Mouse (Mus musculus) liver, adult 2 months (tissue): ENCODE measurements at regions not wholly inside any gene's neighbourhood (a gene's known extent, or its start where the extent isn't known, plus 50 kb on each side); places are given as distances from the start of the nearest gene placed in this dataset.

Experiments
- DNase-seq: peaks from one replicate; pipeline ENCODE4 v3.0.0-alpha.2; 2011; ENCODE audit warnings: low read depth, low spot score; ENCODE audit errors: extremely low read depth
- H3K27ac ChIP-seq: fragments of 200-500 bp; replicated peaks from 2 replicates; pipeline ENCODE4 v1.5.1; 2012; ENCODE audit warnings: low read depth, mild to moderate bottlenecking, control low read depth, inconsistent platforms, low read length; ENCODE audit not compliant: insufficient read depth
- H3K27me3 ChIP-seq: fragments of 200-500 bp; 2 replicates; pipeline ENCODE4 v1.6.1; 2012; ENCODE audit warnings: mild to moderate bottlenecking, moderate library complexity, low read length, inconsistent platforms; ENCODE audit not compliant: control insufficient read depth, insufficient read depth
- H3K36me3 ChIP-seq: fragments of 200-500 bp; 2 replicates; pipeline ENCODE4 v1.6.1; 2012; ENCODE audit warnings: low read length, inconsistent platforms; ENCODE audit not compliant: control insufficient read depth, insufficient read depth
- H3K4me1 ChIP-seq: fragments of 200-500 bp; 2 replicates; pipeline ENCODE4 v1.6.1; 2011; ENCODE audit warnings: low read length; ENCODE audit not compliant: control insufficient read depth, insufficient read depth
- H3K4me3 ChIP-seq: fragments of 200-500 bp; 2 replicates; pipeline ENCODE4 v1.5.1; 2011; ENCODE audit warnings: low read depth, mild to moderate bottlenecking, control low read depth, low read length, moderate library complexity; ENCODE audit not compliant: insufficient read depth
- H3K79me2 ChIP-seq: fragments of 200-500 bp; 2 replicates; pipeline ENCODE4 v1.6.1; 2012; ENCODE audit warnings: inconsistent platforms, mild to moderate bottlenecking, low read length, moderate library complexity; ENCODE audit not compliant: control insufficient read depth, insufficient read depth
- H3K9ac ChIP-seq: fragments of 200-500 bp; 2 replicates; pipeline ENCODE4 v1.6.1; 2012; ENCODE audit warnings: low read depth, mild to moderate bottlenecking, control low read depth, inconsistent platforms, low read length
- CTCF ChIP-seq: fragments of 200-500 bp; IDR thresholded peaks from 2 replicates; pipeline ENCODE4 v1.5.1; 2011; ENCODE audit warnings: low read depth, low read length, control low read depth
- POLR2A ChIP-seq: fragments of 200-500 bp; IDR thresholded peaks from 2 replicates; pipeline ENCODE4 v1.6.1; 2011; ENCODE audit warnings: low read length, control low read depth; ENCODE audit not compliant: insufficient read depth; ENCODE audit errors: extremely low read depth
- WGBS: fragments of 180-500 bp; shearing (Covaris S2); methylation state at CpG from one replicate; pipeline ENCODE4 v1.1.7; 2018; 5-methylcytosine and 5-hydroxymethylcytosine counted together

- no peak for DNase-seq
- Histone ChIP-seq H3K27ac (no peak overlapping the region), H3K9ac (no peak overlapping the region)
These were observed 87.9 kb upstream of the Etaa1 start for GRCm38 (mm10) chr11:18041589-18041988.

GRCm38 (mm10) chr11:18031049-18031448 is 77.4 kb upstream of the Etaa1 start:
- whole genome bisulfite sequencing: 84% methylated on average over 4 of the region's 4 CpGs
- Histone ChIP-seq H3K4me1 (no peaks in the 10 kb centered on the region), H3K79me2 (no peaks in the 10 kb centered on the region), H3K27me3 (no peaks in the 10 kb centered on the region), H3K4me3 (no peak overlapping the region), H3K27ac (no peak overlapping the region), H3K9ac (no peak overlapping the region), H3K36me3 (no peaks in the 10 kb centered on the region)
- DNase-seq: no peak
- no peak for TF ChIP-seq CTCF
- TF ChIP-seq POLR2A: no peak

More at GRCm38 (mm10) chr11:18041589-18041988, 87.9 kb upstream of the Etaa1 start:
- TF ChIP-seq POLR2A: no peak
- no peak for TF ChIP-seq CTCF
- 93% methylated on average over 1 of the region's 1 CpGs for WGBS
- no peaks in the 10 kb centered on the region for H3K4me1 ChIP-seq
- H3K36me3 ChIP-seq: no peaks in the 10 kb centered on the region
- no peaks in the 10 kb centered on the region for H3K79me2 ChIP-seq
- H3K27me3 ChIP-seq: no peaks in the 10 kb centered on the region
- no peak overlapping the region for H3K4me3 ChIP-seq

GRCm38 (mm10) chr11:18022065-18022464 is 68.4 kb upstream of the Etaa1 start:
- TF ChIP-seq CTCF (no peak), POLR2A (no peak)
- H3K4me1 ChIP-seq: no peaks in the 10 kb centered on the region
- no peak overlapping the region for H3K4me3 ChIP-seq
- H3K79me2 ChIP-seq: no peaks in the 10 kb centered on the region
- WGBS: 75% methylated on average over 4 of the region's 4 CpGs
- DNase-seq: no peak
- no peaks in the 10 kb centered on the region for H3K36me3 ChIP-seq
- H3K27me3 ChIP-seq: no peaks in the 10 kb centered on the region
- H3K9ac ChIP-seq: no peak overlapping the region
- no peak overlapping the region for H3K27ac ChIP-seq

- Histone ChIP-seq H3K27ac (no peak overlapping the region), H3K9ac (no peak overlapping the region), H3K27me3 (no peaks in the 10 kb centered on the region), H3K79me2 (no peaks in the 10 kb centered on the region), H3K4me3 (no peak overlapping the region), H3K4me1 (no peaks in the 10 kb centered on the region; the same call in 1 of the 2 replicates), H3K36me3 (no peaks in the 10 kb centered on the region)
- WGBS: 46% methylated on average over 4 of the region's 4 CpGs
- TF ChIP-seq CTCF (no peak), POLR2A (no peak)
- DNase-seq: no peak
These were observed 61.6 kb upstream of the Etaa1 start for GRCm38 (mm10) chr11:18015239-18015638.

GRCm38 (mm10) chr11:18014610-18015009 is 60.9 kb upstream of the Etaa1 start:
- Histone ChIP-seq H3K4me1 (no peaks in the 10 kb centered on the region; the same call in 1 of the 2 replicates), H3K27me3 (no peaks in the 10 kb centered on the region), H3K9ac (no peak overlapping the region), H3K4me3 (no peak overlapping the region), H3K36me3 (no peaks in the 10 kb centered on the region), H3K27ac (no peak overlapping the region), H3K79me2 (no peaks in the 10 kb centered on the region)
- no peak for DNase-seq
- WGBS: 43% methylated on average over 9 of the region's 9 CpGs
- no peak for TF ChIP-seq POLR2A
- TF ChIP-seq CTCF: no peak

GRCm38 (mm10) chr11:18012085-18012484 is 58.4 kb upstream of the Etaa1 start:
- Histone ChIP-seq H3K4me3 (no peak overlapping the region), H3K9ac (no peak overlapping the region), H3K4me1 (no peaks in the 10 kb centered on the region; the same call in 1 of the 2 replicates), H3K36me3 (no peaks in the 10 kb centered on the region), H3K27me3 (no peaks in the 10 kb centered on the region), H3K79me2 (no peaks in the 10 kb centered on the region), H3K27ac (no peak overlapping the region)
- no peak for TF ChIP-seq POLR2A
- no peak for TF ChIP-seq CTCF
- 81% methylated on average over 5 of the region's 5 CpGs for WGBS
- no peak for DNase-seq
